Mouse (Mus musculus) liver, embryonic 14.5 days (tissue): ENCODE results near the gene Gck.

Source experiments
- CTCF ChIP-seq: IDR thresholded peaks from 2 replicates; pipeline ENCODE4 v1.5.1; 2016; ENCODE audit warnings: antibody characterized with exemption, low read depth, control low read depth
- EP300 ChIP-seq: IDR thresholded peaks from 2 replicates; pipeline ENCODE4 v1.6.1; 2016; ENCODE audit warnings: antibody characterized with exemption, low read depth

DNA sequence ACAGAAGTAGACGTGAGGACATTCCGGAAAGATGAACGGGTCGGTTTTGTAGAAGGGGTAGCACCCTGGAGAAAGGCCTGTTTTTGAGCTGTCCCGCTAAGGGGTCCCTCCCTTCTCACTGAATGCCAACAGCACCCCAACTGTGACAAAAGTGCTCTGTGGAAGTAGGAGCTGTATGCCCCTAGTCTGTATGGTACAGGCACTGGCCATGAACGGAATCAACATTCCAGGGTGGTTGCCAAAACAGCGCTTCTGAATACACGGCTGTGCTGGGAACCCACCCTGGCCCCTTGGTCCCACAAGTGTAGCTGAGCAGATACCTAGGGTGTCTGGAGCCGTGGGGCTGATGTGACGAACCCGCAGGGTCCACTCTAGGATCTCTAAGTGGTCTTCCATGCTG is 77.2 kb downstream of the Gck start:
- TF ChIP-seq CTCF (no peak), EP300 (no peak)
